Mouse (Mus musculus) adipocyte (in vitro differentiated cells): ENCODE results near the gene Qrich2.

Experiments
- DNase-seq: peaks from one replicate; pipeline ENCODE4 v3.0.0-alpha.2; 2016; ENCODE audit warnings: low spot score

The Qrich2 gene

DNA sequence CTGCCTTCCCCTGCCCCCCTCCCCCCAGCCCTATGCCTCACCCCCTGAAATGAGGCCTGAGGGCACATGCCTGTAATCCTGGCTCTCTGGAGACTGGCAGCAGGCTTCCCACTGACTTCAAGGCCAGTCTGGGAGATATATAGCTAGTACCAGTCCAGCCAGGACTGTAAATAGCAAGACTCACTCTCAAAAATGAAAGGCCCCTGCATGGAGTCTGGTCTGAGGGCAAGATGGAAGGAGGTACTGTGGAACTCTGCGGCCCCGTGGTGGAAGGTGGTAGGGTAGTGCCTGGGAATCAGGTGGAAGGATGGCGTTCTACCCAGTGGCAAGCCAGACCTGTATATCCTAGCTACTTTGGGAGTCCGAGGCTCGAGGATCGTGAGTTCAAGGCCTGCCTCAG lies 22.1 kb downstream of the Qrich2 start:
- DNase-seq, result peak; percentile 42

GRCm38 (mm10) chr11:116443311-116443710 lies 22.7 kb downstream of the Qrich2 start:
- no peak for DNase-seq

DNA sequence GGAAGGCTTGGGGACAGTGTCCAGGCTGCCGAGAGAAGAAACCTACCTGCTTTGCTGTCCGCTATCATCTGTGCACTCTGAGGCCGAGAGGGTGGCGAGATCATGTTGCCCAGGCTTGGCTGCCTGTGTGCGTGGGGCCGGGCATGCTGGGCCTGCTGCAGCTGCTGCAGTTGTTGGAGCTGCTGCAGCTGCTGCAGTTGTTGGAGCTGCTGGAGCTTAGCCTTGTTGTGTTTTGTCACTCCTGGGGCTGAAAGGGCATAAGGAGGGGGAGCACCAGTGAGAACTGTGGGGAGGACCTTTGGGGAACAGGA lies 23.2 kb downstream of the Qrich2 start:
- DNase-seq, result no peak

DNA sequence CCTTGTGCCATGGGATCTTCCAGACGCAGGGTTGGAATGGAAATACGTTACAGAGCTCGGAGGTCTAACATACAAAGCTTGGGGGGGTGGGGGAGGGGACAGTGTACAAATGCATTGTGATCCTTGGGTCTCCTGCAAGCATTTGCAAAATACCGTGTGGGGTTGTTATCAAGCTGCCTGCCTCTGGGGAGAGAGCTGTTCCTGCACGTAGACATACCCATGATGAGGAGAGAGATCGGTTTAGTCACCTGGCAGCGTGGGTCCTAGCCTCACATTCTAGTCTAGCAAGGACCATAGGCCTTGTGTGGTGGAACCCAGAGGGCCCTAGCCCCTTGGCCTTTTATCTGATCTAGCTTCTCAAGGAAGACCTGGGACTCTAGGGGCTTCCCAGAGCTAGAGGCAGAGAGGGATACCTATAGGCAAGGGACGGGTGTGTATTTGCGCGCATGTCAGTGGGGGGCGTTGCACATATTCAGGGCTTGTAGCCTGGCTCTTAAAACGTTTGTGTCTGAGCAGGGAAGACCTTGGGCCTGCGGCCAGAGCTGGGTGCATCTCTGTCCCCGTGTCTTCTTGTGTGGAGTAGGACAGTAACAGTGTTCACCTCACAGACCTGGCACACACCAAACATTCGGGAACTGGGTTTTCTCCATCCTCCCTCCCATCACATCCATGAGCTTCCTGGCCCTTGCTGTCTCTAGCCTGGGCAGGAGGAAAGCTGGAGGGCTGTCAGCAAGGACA lies 23.7 kb downstream of the Qrich2 start:
- no peak for DNase-seq

DNA sequence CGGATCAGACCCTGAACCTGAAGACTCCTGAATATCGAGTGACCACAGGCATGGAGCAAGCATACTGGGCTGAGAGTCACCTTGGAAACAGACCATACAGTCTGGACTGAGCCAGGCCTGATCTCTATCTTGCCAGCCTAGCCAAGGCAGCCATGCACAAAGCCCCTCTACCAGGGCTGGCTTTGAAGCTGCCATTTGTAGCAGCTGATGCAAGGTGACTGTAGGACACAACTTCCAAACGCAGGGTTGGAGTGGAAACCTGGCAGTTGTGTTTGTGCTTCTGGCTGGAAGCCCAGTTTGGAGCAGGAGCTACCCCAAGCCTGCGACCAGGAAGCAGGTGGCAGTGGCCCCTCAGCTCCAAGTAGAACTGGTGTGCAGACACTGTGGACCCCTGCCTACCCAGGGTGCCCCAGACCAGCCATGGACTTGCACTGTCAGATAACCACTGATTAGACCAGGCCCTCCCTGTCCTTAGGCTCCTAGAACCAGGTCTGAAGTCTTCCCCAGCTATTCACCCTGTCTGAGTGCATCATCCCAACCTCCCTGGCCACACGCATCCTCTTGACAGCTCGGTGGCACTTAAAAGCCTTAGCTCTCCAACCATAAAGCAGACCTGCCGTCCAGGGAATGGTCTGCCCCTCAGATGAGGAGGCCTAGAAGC lies 25.5 kb downstream of the Qrich2 start:
- DNase-seq, result no peak

DNA sequence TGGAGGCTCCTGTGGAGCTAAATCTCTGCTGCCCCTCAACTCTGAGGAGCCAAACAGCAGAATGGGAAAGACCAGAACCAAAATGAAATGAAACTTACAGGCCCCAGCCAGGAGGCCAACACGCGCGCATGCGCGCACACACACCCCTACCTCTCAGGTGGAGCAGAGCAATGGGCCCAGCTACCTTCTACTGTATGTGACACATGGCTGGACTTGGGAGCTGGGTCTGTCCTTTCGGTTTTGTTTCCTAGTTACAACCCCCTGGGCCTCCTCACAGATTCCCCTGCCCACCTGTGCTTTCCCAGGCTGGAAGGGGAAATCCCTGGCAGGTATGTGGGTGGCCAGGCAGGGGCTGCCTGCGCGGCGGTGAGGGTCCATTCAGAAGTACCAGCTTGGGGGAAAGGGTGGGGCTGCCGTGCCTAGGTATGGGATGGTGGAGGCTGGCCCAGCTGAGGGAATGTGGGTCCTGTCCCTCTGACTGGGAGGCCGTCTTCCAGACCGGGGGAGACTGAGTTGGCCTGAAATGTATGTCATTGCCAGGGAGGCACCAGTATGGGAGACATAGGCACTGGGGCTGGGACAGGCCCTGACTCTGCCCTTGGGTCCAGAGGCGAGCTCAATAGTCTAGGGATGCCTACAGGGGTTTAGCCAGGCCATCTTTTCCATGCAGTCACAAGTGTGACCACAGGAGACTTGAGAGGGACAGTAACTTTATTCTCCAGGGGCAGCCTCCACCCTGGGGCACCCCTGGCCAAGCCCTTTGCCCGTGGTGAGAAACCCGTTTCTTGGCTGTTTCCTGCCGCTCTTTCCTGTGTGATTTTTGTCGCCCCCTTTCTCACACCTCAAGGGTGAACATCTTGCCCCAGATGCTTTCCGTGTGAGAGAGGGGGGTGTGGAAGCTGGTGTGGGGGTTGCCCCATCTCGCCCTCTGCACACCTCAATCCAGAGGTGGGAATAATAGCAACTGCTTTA lies 26.5 kb downstream of the Qrich2 start:
- DNase-seq, result no peak

GRCm38 (mm10) chr11:116437541-116437940 lies 28.5 kb downstream of the Qrich2 start:
- DNase-seq, result no peak

- no peak for DNase-seq
These were observed 29.2 kb downstream of the Qrich2 start for GRCm38 (mm10) chr11:116436725-116437331.

GRCm38 (mm10) chr11:116435992-116436724 lies 29.9 kb downstream of the Qrich2 start:
- peak; percentile 37 for DNase-seq

DNA sequence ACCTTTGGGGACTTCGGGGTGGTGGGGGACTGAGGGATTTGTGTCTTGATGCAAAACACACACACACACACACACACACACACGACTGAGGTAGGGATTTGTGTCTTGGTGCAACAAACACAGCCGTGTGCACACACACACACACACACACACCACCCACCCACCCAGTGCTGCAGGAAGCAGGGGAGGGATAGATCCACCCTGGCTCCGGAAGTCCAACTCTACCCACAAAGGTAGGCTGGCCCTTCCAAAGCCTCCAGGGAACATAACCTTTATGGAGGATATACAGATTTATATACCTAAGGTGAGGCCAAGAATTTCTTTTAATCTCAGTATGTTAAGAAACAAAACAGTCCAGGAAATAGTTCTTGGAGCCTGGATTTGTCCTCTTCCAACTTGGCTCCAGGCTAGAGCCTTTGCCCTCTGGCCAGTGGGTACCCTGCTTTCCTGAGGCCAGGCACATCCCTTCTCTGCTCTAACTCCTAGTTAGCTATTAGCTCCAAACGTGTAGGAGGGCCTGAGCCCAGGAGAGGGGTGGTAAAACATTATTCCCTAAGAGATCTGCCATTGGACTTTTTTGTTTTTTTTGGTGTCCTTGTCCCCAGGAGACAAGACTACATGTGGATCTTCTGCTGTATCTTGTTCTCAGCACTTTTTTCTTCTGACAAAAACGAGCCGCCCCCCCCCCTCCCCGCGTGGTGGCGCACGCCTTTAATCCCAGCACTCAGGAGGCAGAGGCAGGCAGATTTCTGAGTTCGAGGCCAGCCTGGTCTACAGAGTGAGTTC lies 30.9 kb downstream of the Qrich2 start:
- DNase-seq, result peak; percentile 25

DNA sequence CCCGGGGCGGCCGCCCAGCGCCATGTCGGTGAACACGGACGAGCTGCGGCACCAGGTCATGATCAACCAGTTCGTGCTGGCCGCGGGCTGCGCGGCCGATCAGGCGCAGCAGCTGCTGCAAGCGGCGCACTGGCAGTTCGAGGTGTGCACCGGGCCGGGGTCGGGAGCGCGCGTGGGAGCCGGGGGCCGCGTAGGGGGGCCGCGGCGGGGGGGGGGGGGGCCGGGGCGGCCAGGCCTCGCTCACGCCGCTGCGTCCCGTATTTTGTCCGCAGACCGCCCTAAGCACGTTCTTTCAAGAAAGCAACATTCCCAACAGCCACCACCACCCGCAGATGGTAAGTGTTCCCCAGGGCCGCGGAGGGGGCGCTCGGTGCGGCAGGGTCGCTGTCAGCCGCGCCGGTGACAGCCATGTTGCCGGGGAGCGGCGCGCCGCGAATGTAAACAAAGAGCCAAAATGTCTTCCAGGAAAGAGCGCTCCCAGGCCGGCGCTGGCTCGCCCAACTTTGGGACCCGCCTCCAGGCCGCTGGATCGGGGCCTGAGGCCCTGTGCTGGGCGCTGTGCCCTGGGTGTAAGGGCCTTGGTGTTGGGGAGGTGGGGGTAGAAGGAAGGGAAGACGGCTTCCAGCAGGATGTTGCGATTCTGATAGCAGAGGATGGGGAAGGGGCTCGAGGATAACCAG lies 31.6 kb downstream of the Qrich2 start:
- DNase-seq, result peak; percentile 81

- DNase-seq, result peak; percentile 99
These were observed 32.4 kb downstream of the Qrich2 start, which contains the start of gene Ubald2 for GRCm38 (mm10) chr11:116433356-116434286. Gene Ubald2 (plus strand): TSS chr11:116434094.

- DNase-seq, result no peak
These were observed 33.3 kb downstream of the Qrich2 start for GRCm38 (mm10) chr11:116432593-116433355.

- DNase-seq, result no peak
These were observed 33.9 kb downstream of the Qrich2 start for GRCm38 (mm10) chr11:116432127-116432526.

GRCm38 (mm10) chr11:116431428-116432077 lies 34.5 kb downstream of the Qrich2 start:
- no peak for DNase-seq

DNA sequence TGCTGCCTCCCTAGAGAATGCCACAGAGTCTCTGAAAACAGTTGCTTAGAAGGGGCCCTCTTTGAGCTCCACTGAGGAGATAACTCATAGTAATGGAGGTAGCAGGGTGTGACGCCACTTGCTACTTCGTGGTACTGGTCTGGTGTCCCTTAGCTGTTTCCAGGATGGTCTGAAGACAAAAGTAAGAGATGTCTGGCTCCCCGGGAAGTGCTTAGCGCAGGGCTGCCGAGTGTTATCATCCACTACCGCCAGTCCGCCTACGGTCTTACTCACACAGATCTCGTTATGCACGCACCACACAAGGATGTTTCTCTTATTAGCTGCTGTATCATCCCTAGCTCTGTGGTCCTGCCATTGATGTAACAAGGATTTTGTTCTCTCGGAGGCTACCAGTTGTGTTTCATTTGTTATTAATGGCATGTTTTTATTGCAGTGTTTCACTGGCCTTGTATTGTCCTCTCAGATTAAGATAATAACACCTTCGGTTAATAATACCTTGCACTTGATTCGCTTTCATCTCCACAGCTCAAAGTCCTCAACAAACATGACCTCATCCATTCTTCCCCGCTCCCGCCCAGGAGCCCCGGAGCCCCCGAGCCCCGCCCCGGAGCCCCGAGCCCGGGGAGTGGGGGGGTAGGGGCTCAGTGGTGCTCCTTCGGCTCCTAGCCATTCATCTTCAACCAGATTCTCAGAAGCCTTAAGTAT lies 35.2 kb downstream of the Qrich2 start:
- no peak for DNase-seq
